Mouse (Mus musculus): ENCODE results near the gene Fxyd3. TPM values are rescaled to one million over a fixed set of nuclear protein-coding genes. Genes with fewer than 3 reads are reported as not detected.

Fxyd3 gene
- polyA plus RNA-seq, 1 experiment = not detected

DNA sequence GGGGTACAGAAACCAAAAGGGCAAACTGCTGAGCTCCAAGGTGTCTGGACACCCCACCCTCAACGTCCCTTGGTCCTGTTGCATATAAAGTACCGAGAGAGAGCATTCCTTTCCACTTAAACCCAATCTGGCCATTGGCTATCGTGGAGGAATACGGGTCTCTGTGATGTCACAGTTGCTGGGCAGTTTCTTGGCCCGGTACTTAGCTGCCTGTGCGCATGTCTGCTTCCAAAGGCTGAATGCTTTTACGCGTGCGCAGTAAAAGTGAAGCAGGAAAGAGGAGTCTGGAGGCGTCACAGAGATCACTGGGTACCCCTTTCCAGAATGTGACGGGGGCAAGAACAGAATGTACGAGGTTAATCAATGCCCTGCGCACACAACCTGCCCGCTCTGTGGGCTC, 7.0 kb downstream of the Fxyd3 start:
- Histone ChIP-seq H3K4me1 (ENCODE audit: control insufficient read depth, insufficient read depth, insufficient read length, low read length) (no peaks in the 10 kb centered on the region), H3K27ac (replicated peaks; ENCODE audit: low read depth, low read length) (no peak overlapping the region), H3K4me3 (ENCODE audit: insufficient read depth, low read depth, low read length) (no peak overlapping the region)

DNA sequence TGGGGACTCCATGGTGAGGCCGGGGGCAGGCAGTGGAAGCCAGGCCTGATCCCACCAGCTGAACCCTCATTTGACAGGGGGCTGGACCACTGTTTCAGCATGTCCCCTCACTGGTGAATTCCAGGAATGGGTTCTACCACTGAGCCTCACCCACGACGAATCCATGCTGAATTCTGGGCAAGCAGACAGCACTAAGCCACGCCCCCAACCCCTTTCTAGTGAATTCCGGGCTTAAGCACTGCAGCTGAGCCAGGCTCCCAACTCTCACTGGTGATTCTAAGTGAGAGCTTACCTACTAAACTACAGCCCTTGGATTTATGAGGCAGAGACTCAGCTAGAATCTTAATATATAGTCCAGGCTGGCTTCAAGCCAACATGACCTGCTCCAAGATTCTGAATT, 8.7 kb downstream of the Fxyd3 start:
- no peaks in the 10 kb centered on the region for H3K4me1 ChIP-seq (ENCODE audit: control insufficient read depth, insufficient read depth, insufficient read length, low read length)
- no peak overlapping the region for H3K27ac ChIP-seq (replicated peaks; ENCODE audit: low read depth, low read length)
- H3K4me3 ChIP-seq (ENCODE audit: insufficient read depth, low read depth, low read length) = no peak overlapping the region

DNA sequence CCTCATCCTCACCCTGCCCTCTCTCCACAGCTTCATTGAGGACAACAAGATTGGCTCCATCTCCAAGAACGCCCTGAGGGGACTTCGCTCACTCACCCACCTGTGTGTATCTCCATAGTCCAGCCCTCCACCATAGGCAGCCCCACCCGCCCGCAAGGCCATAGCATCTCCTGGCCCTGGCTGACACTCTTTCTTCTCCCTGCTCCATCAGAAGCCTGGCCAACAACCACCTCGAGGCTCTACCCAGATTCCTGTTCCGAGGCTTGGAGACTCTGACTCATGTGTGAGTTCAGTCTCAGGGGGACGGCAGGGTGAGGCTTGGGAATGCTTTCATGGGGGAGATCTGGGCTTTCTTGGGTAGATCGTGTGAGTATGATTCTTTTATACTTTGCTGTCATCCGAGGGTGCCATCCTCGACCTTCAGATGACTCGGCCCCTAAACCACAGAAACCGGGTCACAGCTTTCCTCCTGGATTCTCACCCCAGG, 13.4 kb downstream of the Fxyd3 start:
- H3K27ac ChIP-seq (replicated peaks; ENCODE audit: low read depth, low read length) = no peak overlapping the region
- no peaks in the 10 kb centered on the region for H3K4me1 ChIP-seq (ENCODE audit: control insufficient read depth, insufficient read depth, insufficient read length, low read length)
- no peak overlapping the region for H3K4me3 ChIP-seq (ENCODE audit: insufficient read depth, low read depth, low read length)

DNA sequence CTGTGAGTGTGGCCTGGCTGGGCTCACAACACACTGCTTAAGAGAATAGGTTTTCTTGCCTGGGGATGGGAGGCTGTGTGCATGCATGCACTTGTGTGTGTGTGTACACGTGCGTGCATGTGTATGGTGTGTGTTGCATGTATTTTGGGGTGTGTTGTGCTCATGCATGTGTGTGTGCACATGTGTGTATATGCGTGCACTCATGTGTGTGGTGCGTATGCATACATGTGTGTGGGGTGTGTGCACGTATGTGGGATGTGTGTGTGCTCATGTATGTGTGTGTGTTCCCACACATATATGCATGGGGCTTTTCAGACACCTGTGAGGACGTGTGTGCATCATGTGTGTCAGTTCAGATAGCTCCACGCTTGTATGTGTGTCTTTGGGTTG, 15.9 kb downstream of the Fxyd3 start:
- no peak overlapping the region for H3K4me3 ChIP-seq (ENCODE audit: insufficient read depth, low read depth, low read length)
- H3K27ac ChIP-seq (replicated peaks; ENCODE audit: low read depth, low read length) = no peak overlapping the region
- 0 out of 2 replicates have a peak, but pooled peaks cover 2% of the 10 kb centered on the region for H3K4me1 ChIP-seq (ENCODE audit: control insufficient read depth, insufficient read depth, insufficient read length, low read length)

DNA sequence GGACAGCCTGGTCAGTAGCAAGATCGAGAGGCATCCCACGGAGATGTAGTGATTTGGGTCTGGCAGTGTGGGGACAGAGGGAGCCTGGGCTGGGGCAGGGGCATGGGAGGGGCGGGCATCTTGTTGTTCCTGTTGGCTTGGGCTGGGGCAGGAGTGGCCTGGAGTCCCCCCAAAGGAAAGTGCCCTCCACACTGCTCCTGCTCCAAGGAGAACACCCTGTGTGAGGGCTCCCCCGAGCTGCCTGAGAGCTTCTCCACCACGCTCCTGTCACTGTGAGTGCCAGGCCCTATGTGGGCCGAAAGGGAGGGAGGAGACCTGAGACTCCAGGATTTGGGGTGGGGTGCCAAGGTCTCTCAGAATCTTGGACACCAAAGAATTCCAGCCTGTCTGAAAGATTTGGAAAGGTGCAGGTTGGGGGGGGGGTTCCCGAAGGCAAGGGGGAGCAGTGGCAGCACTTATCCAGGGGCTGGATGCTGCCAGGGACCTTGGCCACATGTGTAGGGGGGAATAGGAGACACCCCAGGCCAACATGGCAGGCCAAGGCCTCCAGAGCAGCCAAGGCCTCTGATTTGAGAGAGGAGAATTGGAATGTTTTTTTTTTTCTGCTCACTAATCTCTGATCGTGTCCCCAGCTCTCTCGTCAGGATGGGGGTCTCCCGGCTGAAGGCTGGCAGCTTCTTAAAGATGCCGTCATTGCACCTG, 16.4 kb downstream of the Fxyd3 start:
- Histone ChIP-seq H3K4me1 (ENCODE audit: control insufficient read depth, insufficient read depth, insufficient read length, low read length) (0 out of 2 replicates have a peak, but pooled peaks cover 2% of the 10 kb centered on the region), H3K27ac (replicated peaks; ENCODE audit: low read depth, low read length) (peak overlapping the region; percentile 13; the same call in 1 of the 2 replicates), H3K4me3 (ENCODE audit: insufficient read depth, low read depth, low read length) (peak overlapping the region; percentile 7; the same call in 1 of the 2 replicates)

DNA sequence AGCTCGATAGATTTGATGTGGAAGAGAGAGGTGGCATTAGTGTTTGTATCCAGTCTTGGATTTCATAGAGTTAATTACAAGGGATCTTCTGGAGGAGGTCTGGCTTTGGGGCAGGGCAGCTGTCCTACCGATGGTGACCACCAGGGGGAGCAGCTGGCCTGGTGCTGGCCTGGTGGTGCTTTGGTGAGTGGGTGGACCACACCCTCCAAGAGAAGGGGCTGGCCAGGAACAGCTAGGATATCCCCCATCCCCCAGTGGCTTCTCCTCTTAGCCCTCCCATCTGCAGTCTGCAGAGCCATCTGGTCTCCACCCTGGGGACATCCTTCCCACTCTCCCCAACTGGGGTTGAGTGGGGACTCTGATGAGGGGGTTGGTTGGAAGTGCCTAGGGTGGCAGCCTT, 17.4 kb downstream of the Fxyd3 start, which contains the start of gene Lgi4:
TSS of gene Lgi4 (plus strand) at position 235 of the 400 bp plus-strand sequence.
- H3K4me3 ChIP-seq (ENCODE audit: insufficient read depth, low read depth, low read length) = peak within 1 kb of the TSS; percentile 7; the same call in 1 of the 2 replicates
- 0 out of 2 replicates have a peak, but pooled peaks cover 2% of the 10 kb centered on the region for H3K4me1 ChIP-seq (ENCODE audit: control insufficient read depth, insufficient read depth, insufficient read length, low read length)
- H3K27ac ChIP-seq (replicated peaks; ENCODE audit: low read depth, low read length) = peak within 1 kb of the TSS; percentile 13; the same call in 1 of the 2 replicates

DNA sequence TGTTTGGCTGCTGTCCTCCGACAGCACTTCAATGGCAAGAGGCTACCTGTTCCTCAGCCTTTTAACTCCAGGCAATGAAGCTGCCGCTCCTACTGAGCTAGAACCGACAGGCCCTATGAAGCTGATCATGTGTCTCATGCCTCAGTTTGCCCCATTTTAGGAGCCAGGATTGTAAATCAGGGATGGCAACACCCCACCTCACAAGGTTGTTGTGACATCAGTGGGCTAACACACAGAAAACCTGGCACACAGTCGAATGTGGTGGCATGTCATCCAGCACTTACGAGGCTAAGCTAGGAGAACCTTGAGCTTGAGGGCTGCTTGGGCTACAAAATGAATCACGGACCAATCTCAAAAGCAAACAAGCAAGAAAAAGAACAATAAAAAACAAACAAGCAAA, 18.3 kb downstream of the Fxyd3 start:
- Histone ChIP-seq H3K4me3 (ENCODE audit: insufficient read depth, low read depth, low read length) (no peak overlapping the region), H3K27ac (replicated peaks; ENCODE audit: low read depth, low read length) (no peak overlapping the region), H3K4me1 (ENCODE audit: control insufficient read depth, insufficient read depth, insufficient read length, low read length) (0 out of 2 replicates have a peak, but pooled peaks cover 2% of the 10 kb centered on the region)

DNA sequence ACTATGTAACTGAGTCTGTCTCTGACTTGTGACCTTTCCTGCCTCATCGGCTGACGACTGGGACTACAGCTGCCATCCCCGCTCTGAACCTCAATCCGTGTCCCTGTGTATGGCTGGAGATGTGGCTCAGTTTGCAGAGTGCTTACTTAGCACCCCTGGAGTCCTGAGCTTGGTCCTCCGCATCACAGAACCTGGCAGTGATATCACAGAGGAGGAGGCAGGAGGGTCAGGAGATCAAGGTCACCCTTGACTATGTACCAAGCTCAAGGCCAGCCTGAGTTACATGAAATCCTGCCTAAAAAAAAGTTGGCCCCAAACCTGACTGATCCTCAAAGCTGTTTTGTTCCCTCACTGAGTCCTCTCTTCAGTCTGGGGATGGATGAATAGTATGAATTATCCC, 18.8 kb downstream of the Fxyd3 start:
- Histone ChIP-seq H3K27ac (replicated peaks; ENCODE audit: low read depth, low read length) (no peak overlapping the region), H3K4me1 (ENCODE audit: control insufficient read depth, insufficient read depth, insufficient read length, low read length) (0 out of 2 replicates have a peak, but pooled peaks cover 2% of the 10 kb centered on the region), H3K4me3 (ENCODE audit: insufficient read depth, low read depth, low read length) (no peak overlapping the region)

DNA sequence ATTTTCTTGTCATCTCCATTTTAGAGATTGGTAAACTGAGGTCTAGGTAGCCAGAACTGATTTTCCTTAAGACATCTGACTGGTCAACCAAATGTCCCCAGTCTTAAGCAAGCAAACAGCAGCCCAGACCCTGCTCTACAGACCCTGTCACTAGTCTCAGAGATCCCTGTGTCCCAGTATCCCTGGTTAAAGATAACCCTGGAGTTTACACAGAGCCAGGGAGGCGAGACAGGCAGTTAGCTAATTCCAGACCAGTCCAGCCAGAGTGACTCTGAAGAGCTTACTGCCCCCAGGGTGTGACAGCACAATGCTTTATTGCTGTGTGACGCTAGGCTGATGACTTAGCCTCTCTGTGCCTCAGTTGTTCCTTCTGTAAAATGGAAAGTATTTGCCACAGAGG, 19.4 kb downstream of the Fxyd3 start, which contains the start of gene Fxyd1:
TSS of gene Fxyd1 (minus strand) at position 129 of the 400 bp plus-strand sequence.
- Histone ChIP-seq H3K4me1 (ENCODE audit: control insufficient read depth, insufficient read depth, insufficient read length, low read length) (0 out of 2 replicates have a peak, but pooled peaks cover 2% of the 10 kb centered on the region), H3K4me3 (ENCODE audit: insufficient read depth, low read depth, low read length) (no peak within 1 kb of the TSS), H3K27ac (replicated peaks; ENCODE audit: low read depth, low read length) (peak within 1 kb of the TSS; percentile 91)

DNA sequence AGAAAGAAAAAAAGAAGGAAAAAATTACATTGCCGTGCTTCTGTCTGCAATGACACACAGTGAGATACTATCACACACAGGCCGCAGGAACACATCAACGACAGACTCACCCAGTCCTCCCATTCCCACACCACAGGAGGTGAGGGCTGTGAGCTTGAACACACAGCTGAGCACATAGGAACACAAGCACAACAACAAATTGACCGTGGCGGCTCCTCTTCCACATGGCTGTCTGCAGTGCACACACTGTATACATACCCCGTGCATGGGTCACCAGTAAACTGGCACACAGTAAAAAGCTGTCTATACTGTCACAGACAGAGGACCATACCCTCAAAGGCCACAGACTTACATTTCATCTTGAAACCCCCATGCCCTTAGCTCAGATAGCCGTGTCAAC, 20.1 kb downstream of the Fxyd3 start:
- 0 out of 2 replicates have a peak, but pooled peaks cover 2% of the 10 kb centered on the region for H3K4me1 ChIP-seq (ENCODE audit: control insufficient read depth, insufficient read depth, insufficient read length, low read length)
- no peak overlapping the region for H3K4me3 ChIP-seq (ENCODE audit: insufficient read depth, low read depth, low read length)
- H3K27ac ChIP-seq (replicated peaks; ENCODE audit: low read depth, low read length) = peak overlapping the region; percentile 71

DNA sequence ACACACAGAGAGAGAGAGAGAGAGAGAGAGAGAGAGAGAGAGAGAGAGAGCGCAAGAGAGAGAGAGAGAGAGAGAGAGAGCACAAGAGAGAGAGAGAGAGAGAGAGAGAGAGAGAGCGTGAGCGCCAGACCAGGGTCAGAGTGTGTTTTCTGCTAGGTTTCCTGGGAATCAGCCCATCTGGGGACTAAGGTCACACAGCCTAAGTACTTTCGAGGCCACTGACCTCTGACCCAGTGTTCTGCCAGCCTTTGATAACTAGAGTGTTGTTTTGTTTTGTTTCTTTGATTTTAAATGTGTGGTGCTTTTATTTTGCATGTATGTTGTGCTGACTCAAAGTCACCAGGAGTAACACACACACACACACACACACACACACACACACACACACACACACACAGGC, 20.6 kb downstream of the Fxyd3 start:
- Histone ChIP-seq H3K27ac (replicated peaks; ENCODE audit: low read depth, low read length) (peak overlapping the region; percentile 91), H3K4me3 (ENCODE audit: insufficient read depth, low read depth, low read length) (no peak overlapping the region), H3K4me1 (ENCODE audit: control insufficient read depth, insufficient read depth, insufficient read length, low read length) (0 out of 2 replicates have a peak, but pooled peaks cover 2% of the 10 kb centered on the region)

DNA sequence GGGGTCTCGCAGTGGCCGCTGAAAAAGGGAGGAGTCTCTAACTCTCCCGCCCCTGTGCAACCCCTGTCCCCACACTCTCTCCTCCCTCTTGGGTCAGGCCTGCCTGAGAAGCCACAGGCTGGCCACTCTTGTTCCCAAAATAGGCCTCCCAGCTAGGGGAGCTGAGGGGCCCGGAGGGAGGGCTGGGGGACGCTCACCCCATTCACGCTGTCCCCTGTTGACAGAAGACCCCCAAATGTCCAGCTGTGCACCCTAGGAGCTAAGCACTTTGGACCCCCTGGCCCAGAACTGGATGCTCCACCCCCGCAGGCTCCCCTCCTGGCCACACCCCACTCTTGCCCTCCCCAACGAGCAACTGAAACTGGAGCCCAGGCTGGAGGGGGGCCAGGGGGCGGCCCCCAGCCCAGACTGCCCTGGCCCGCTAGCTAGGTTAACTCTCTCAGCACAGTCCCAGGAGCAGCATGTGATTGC, 21.1 kb downstream of the Fxyd3 start:
- peak overlapping the region; percentile 91 for H3K27ac ChIP-seq (replicated peaks; ENCODE audit: low read depth, low read length)
- peak overlapping the region; percentile 65 for H3K4me3 ChIP-seq (ENCODE audit: insufficient read depth, low read depth, low read length)
- H3K4me1 ChIP-seq (ENCODE audit: control insufficient read depth, insufficient read depth, insufficient read length, low read length) = 0 out of 2 replicates have a peak, but pooled peaks cover 2% of the 10 kb centered on the region

DNA sequence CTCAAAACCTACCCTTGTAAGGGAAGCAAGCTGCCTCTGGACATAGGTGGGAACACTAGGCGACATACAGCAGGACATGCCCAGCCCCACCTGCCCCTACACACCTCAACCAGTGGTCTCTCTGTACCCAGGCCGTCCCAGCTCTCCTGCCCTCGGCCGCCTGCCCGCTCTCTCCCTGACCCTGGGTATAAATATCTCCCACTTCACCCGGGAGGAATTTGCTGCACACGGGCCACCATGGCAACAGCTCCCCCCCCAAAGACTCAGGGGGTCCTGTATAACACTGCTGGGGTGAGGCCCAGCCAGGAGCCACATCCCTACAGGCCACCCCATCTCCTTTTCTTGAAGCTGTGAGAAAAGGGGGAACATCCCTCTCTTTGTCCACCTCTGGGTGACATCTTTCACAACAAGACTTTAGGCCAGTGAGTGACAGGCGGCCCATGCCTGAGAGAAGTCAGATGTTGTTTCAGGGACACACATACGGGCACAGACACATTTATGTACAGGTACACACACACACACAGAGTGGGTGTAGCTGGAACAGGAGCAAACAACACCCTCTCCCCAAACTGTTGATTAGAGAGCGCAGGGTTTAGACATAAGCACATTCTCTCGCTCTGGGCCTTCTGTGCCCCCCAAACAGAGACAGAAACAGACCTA, 21.7 kb downstream of the Fxyd3 start:
- peak overlapping the region; percentile 65 for H3K4me3 ChIP-seq (ENCODE audit: insufficient read depth, low read depth, low read length)
- peak overlapping the region; percentile 89 for H3K27ac ChIP-seq (replicated peaks; ENCODE audit: low read depth, low read length)
- 0 out of 2 replicates have a peak, but pooled peaks cover 2% of the 10 kb centered on the region for H3K4me1 ChIP-seq (ENCODE audit: control insufficient read depth, insufficient read depth, insufficient read length, low read length)

DNA sequence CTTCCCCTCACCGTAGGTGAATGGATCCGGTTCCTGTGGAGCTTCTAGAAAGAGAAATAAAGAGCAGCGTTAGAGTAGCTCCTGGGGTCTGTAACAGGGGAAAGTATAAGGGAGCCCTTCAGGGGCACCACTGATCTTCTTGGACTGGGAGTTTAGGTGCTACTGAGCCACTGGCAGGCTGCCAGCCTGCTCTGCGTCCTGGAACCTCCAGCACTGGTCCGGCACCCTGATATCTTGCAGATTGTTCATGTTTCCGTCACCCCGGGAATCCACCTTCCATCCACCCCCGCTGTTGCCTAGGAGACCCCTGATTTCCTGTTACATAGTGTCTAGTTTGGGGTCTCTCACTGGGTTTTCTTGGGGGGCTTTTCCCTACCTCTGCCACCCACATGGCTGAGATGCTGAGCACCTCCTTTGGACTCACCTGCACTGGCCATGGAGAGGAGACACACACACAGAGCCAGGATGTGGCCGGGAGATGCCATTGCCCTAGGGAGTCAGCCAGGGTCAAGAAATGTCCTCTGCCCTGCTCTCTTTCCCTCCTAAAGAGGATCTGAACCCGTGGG, 22.5 kb downstream of the Fxyd3 start:
- Histone ChIP-seq H3K27ac (replicated peaks; ENCODE audit: low read depth, low read length) (peak overlapping the region; percentile 89), H3K4me1 (ENCODE audit: control insufficient read depth, insufficient read depth, insufficient read length, low read length) (0 out of 2 replicates have a peak, but pooled peaks cover 2% of the 10 kb centered on the region)

More for the DNA sequence above, 22.5 kb downstream of the Fxyd3 start:
- H3K4me3 ChIP-seq (ENCODE audit: insufficient read depth, low read depth, low read length) = peak overlapping the region; percentile 65
